Mouse (Mus musculus): Measurements from ENCODE around the gene Fam13a. TPM values are rescaled to one million over a fixed set of nuclear protein-coding genes. Genes with fewer than 3 reads are reported as not detected.

Gene Fam13a
- polyA plus RNA-seq, 1 experiment = 5.8 TPM

DNA sequence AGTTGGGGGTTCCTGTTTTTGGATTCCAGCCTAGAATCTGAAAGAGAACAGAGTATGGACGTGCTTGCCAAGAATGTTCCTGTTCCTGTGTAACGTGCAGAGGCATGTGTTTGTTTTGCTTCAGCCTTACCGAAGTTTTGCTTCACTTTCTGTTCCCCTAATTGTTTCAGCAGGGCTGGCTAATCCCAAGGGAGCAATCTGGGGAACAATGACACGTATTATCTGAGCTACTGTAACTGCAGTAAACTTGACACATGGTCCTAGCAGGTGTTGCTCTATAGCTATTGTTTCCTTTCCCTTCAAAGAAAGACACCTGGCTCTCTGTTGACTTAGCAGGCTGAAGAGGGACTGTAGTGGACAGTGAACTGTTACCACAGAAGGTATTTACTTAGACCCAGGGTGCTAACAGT lies 25.3 kb downstream of the Fam13a start:
- peak; percentile 71 for DNase-seq (ENCODE audit: low read depth)

GRCm38 (mm10) chr6:58998528-58998927 lies 25.8 kb downstream of the Fam13a start:
- DNase-seq (ENCODE audit: low read depth) = no peak

GRCm38 (mm10) chr6:58989149-58989548 lies 35.2 kb downstream of the Fam13a start:
- no peak for DNase-seq (ENCODE audit: low read depth)

DNA sequence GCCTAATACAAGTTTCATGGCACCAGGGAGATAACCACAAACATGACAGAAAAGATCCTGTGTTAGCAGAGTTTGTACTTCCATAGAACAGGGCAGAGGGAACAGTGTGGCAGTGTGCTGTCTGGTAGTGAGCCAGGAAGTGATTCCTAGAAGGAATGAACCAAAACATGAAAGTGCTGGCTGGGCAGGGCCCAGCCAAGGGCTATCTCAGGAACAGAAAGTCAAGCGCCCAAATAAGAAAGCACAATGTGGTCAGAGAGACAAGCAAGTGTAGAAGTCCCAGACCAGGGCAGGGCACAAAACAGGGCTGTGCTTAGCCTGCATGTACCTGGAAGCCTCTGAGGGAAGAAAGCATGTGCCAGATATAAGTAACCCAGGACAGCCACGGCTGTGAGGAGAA lies 35.6 kb downstream of the Fam13a start:
- no peak for DNase-seq (ENCODE audit: low read depth)

DNA sequence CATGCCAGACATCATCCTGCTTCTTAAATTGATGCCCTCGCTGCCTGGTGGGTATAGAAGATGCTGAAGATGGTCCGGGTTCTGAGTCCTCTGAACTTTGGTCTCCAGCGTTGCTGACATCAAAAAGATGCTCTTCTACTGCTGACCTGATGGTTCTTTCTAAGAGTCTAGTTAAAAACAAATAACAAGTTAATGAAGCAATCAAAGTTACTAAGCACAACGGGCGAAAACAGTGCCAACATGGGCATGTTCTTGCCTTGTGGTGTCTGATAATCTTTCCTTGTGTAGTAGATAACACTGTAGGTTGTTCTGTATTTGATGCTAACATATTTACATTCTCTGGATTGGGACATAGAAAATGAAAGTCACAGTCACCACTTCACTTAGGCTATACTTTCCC lies 37.2 kb downstream of the Fam13a start:
- DNase-seq (ENCODE audit: low read depth) = no peak

DNA sequence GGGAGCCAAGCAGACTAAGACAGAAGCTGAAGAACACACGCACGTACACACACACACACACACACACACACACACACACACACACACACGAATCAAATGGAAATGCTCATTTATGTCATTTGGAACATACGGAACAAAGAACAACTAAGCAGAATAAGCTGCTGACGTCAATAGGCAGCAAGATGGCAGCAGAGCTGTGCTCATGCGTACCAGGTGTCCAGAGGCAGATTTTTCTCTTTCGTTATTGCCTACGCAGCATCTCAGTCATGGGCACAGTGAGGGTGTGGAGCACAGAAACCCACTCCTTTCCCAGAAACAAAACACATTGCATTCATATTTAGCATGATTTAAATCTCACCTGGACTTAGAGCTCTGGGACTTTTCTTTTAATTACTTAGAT lies 39.2 kb downstream of the Fam13a start:
- no peak for DNase-seq (ENCODE audit: low read depth)

GRCm38 (mm10) chr6:58975249-58975648 lies 49.1 kb downstream of the Fam13a start:
- no peak for DNase-seq (ENCODE audit: low read depth)

DNA sequence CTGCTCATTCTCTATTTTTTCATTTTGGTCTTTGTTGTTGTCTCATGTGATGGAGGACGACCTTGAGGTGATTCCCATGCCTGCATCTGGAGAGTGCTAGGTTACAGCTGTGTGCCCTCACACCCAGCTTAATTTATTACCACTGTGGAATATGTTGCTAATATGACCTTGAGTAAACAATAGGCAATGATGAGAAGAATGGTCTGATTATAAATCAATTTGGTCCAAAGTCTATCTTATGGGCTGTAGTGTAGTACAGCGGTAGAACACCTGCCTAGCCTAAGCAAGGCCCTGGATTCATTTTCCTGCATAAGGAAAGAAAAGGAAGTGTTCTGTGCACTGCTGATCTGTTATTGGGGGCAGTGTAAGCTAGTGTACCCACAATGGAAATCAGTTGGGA lies 49.9 kb downstream of the Fam13a start:
- DNase-seq (ENCODE audit: low read depth) = no peak

- no peak for DNase-seq (ENCODE audit: low read depth)
Observed at GRCm38 (mm10) chr6:58972873-58973272, 51.5 kb downstream of the Fam13a start.

- peak; percentile 33 for DNase-seq (ENCODE audit: low read depth)
Observed at GRCm38 (mm10) chr6:58968272-58968671, 56.1 kb downstream of the Fam13a start.

GRCm38 (mm10) chr6:58965071-58965831 lies 59.1 kb downstream of the Fam13a start:
- no peak for DNase-seq (ENCODE audit: low read depth)

DNA sequence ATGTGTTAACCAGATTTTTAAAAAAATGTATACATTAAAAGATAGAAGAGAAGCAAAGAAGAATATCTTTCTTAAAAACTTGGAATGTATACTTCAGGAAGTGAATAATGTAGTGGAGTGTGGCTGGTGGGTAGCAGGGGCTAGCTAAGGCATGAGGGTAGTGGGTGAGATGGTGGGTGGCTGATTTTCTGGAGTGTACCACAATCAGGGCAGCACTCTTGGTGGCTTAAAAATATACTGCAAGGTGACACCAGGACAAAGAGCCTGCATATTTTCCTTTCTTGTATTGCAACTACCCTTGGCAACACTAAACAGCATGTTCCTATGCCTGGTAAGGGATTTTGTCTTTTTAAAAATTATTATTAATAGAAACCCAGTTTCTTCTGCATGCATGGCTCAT lies 59.8 kb downstream of the Fam13a start:
- DNase-seq (ENCODE audit: low read depth) = no peak

GRCm38 (mm10) chr6:58964091-58964490 lies 60.3 kb downstream of the Fam13a start:
- DNase-seq (ENCODE audit: low read depth) = no peak

- DNase-seq (ENCODE audit: low read depth) = no peak
Observed at GRCm38 (mm10) chr6:58962691-58963090, 61.7 kb downstream of the Fam13a start.

- DNase-seq (ENCODE audit: low read depth) = no peak
Observed at GRCm38 (mm10) chr6:58960523-58960922, 63.8 kb downstream of the Fam13a start.

DNA sequence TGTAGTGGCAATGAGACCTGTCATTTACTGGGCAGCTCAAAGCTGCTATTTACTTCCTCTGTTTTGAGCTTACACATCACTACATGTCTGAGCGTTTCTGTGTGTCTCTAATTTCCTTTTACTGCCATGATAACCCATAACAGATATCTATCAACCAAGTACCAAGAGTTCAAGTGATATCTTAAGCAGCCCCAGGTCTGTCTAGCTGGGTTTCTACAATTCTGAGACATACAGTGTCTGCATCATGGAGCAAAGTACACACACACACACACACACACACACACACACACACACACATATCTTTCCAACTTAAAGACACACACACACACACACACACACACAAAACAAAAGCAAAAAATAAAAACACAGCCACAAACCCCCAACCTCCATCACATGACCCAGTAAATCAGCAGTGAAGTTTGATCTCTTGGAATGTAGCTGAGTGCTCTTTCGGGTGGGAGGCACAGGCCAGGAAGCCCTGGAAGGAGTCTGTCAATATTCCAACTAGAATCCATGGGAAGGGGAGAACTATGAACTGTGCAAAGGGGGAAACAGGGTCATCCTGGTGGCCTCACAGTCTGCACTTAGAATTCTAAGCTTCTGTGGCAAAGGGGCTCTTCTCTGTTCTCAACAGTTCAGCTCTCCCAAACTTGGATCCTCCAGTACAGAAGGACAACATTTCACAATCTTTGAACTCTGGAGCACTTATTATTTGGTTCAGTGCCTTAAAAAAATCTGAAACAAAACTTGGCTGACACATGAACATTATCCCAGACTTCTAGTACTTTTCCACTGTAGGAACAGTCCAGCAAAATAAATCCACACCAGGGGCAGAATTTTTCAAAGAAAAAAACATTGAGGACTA lies 73.0 kb downstream of the Fam13a start:
- peak; percentile 37 for DNase-seq (ENCODE audit: low read depth)

DNA sequence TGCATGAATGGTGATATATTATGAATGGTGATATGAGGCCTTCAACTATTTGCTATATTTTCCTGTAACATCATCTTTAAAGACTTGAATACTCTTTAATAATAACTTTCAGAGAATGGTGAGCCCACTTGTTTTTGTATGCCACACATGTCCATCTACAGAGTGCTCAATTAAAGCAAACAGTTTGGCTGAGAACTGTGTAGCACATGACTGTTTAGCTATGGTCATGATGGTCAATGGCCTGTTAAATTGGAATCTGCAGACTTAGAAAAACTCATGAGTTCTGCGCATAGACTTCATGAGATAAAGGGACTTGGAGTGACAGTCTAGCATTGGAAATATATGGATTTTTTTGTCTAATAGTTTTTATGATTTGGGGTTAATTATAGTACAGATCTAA lies 73.9 kb downstream of the Fam13a start:
- no peak for DNase-seq (ENCODE audit: low read depth)

- no peak for DNase-seq (ENCODE audit: low read depth)
Observed at GRCm38 (mm10) chr6:58946840-58947239, 77.5 kb downstream of the Fam13a start.

GRCm38 (mm10) chr6:58946246-58946645 lies 78.1 kb downstream of the Fam13a start:
- no peak for DNase-seq (ENCODE audit: low read depth)

- DNase-seq (ENCODE audit: low read depth) = no peak
Observed at GRCm38 (mm10) chr6:58943958-58944357, 80.4 kb downstream of the Fam13a start.

DNA sequence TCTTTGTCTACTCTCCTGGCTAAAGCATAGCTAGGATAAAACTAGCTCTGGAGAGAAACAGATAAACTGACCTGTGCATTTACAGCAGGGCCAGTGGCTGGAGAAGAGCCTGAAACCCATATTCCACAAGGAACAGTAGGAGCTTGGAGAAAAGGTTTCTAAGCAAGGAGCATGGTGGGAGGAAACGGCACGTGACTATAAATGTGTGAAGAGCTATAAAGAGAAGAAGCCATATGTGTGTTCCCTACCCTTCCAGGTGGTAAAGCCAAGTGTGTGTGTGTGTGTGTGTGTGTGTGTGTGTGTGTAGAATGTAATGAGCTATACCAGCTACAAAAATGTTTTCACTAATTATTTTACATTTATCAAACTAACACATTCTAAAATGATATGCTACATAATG lies 82.1 kb downstream of the Fam13a start:
- DNase-seq (ENCODE audit: low read depth) = no peak

DNA sequence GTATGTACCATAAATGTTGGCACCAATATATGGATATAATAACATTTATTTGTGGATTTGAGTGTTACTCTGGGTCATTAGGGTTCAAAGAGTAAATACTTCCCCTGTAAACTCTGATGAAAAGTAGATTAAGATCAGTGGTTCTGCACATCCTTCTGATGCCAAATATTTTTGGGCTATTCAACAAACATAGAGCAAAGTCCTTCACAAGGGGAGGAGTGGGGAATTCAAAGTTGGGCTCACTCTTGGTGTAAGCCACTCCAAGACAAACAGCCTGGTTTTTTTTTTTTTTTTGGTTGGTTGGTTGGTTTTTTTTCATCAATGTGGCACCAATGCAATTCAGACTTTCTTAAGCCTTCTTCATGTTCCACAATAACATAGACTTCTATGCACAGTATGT lies 86.6 kb downstream of the Fam13a start:
- no peak for DNase-seq (ENCODE audit: low read depth)

DNA sequence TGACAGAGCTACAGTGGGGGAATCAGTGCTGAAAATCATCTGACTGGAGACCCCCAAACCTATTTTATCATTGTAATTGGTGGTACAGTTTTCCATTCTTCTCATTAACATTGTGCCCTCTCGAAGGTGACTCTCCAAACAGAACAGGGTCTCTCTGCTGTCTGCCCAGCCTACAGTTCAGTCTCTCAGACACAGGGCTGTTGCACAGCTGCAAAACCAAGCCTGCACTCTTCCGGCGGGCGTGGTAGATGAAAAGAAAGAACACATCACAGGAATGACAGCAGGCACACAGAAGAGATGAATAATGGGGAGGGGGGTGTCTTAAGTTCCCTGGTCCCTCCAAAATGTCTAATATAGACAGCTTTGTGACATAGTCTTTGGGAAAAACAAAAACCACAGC lies 90.2 kb downstream of the Fam13a start:
- no peak for DNase-seq (ENCODE audit: low read depth)
